In the genomic region with DNA sequence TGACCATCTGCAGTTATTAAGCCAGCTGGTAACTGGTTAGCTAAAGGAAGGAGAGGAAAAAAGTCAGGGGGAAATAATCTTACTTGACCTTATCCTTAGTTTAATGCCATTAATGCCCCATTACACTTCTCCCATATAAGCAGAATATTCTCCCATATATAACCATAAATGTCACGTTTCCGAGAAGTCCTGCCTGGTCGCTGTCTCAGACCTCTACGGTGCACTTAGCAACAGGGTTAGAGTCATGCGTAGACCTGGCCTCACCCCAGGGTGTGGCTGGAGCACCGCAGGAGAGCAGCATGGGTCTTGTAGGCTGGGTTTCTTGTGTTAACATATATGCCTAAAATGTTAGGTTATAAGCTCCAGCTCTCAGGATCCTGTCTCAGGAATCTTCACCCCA, we compare ENCODE assay signal across 19 mouse cellular contexts.
"Had no signal": no experiment of that assay in that cellular context is flagged by ENCODE, and none has a peak within 500 bp of the region (broad histone marks: within the 10 kb centered on the region; RNA-seq: fewer than 3 reads in every experiment).

No protein-coding gene starts in this region.

- ATAC-seq: midbrain, embryonic 16.5 days had no signal

- H3K27me3 ChIP-seq: midbrain, embryonic 12.5 days; neural tube, embryonic 13.5 days; neural tube, embryonic 15.5 days had no signal

- H3K9ac ChIP-seq: lung, embryonic 14.5 days; midbrain, embryonic 12.5 days; neural tube, embryonic 13.5 days; neural tube, embryonic 15.5 days had no signal

- H3K4me1 ChIP-seq: midbrain, embryonic 10.5 days; midbrain, embryonic 12.5 days; neural tube, embryonic 13.5 days; neural tube, embryonic 15.5 days had no signal

- DNase-seq: lung, adult 18-20 months; lung, embryonic 14.5 days; lung, postnatal 10 days; lung, postnatal 4 days; midbrain, embryonic 14.5 days; retina, postnatal 1 day; right cerebral cortex, adult 18-20 months; right cerebral cortex, postnatal 25 days; right cerebral cortex, postnatal 4 days; spleen, adult 18-20 months; thymus, adult 2 months; thymus, postnatal 25 days; thymus, postnatal 4 days had no signal

- H3K27ac ChIP-seq: midbrain, embryonic 10.5 days; midbrain, embryonic 12.5 days; neural tube, embryonic 13.5 days; neural tube, embryonic 15.5 days had no signal

- H3K4me3 ChIP-seq: midbrain, embryonic 10.5 days; midbrain, embryonic 12.5 days; myocyte; neural tube, embryonic 13.5 days; neural tube, embryonic 15.5 days had no signal

- H3K9me3 ChIP-seq: midbrain, embryonic 10.5 days; midbrain, embryonic 12.5 days; neural tube, embryonic 13.5 days; neural tube, embryonic 15.5 days had no signal

- H3K4me2 ChIP-seq: lung, embryonic 14.5 days; midbrain, embryonic 12.5 days; neural tube, embryonic 13.5 days; neural tube, embryonic 15.5 days had no signal
